Mouse (Mus musculus) cortical plate, adult 2 months (tissue): ENCODE data around the gene Armc2.

Experiments used
- CTCF ChIP-seq: fragments of 200-500 bp; IDR thresholded peaks from 2 replicates; pipeline ENCODE4 v1.5.1; 2011; ENCODE audit warnings: mild to moderate bottlenecking, control low read depth, low read length; ENCODE audit not compliant: insufficient read depth; ENCODE audit errors: extremely low read depth
- POLR2A ChIP-seq: fragments of 200-500 bp; IDR thresholded peaks from 2 replicates; pipeline ENCODE4 v1.6.1; 2011; ENCODE audit warnings: mild to moderate bottlenecking, low read length, control low read depth; ENCODE audit not compliant: insufficient read depth; ENCODE audit errors: extremely low read depth

DNA sequence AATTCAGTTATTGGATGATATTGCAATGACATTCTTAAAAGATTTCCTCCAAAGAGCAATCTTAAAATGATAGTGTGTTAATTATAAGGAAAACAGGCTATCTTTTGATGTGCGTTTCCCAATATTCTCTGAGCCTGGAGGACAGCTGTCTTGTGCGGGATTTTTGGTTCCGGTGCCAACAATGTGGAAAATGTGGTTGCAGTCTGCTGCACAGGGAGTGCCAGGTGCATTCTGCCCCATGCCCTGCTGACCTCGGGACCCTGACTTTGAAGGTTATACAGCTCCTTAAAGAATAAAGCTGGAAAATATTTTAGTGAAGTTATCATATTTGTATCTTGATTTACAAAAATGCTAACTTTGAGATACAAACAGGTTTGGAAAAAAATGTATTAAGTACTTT is 110.3 kb downstream of the Armc2 start:
- TF ChIP-seq CTCF = no peak
- TF ChIP-seq POLR2A = no peak
